Mouse (Mus musculus): ENCODE results near the gene Parn.

- no peak for TF ChIP-seq POLR2A (IDR thresholded peaks at IDR 0.05; ENCODE audit: borderline replicate concordance, extremely low read depth, insufficient read depth, insufficient read length, poor library complexity, severe bottlenecking)
- TF ChIP-seq CTCF (IDR thresholded peaks at IDR 0.05; ENCODE audit: borderline replicate concordance, extremely low read depth, insufficient read depth, insufficient read length) = no peak
These were observed 131.6 kb downstream of the Parn start for GRCm38 (mm10) chr16:13536404-13536803.
